Mouse (Mus musculus) kidney, adult 2 months (tissue): Measurements from ENCODE around the gene Gng5.

Experiments
- CTCF ChIP-seq: fragments of 200-500 bp; conservative IDR thresholded peaks from 2 replicates; pipeline ENCODE4 v1.5.1; 2011; ENCODE audit warnings: low read depth, mild to moderate bottlenecking, control low read depth, low read length, moderate library complexity, mixed read lengths; ENCODE audit not compliant: insufficient read depth, insufficient read length
- POLR2A ChIP-seq: fragments of 200-500 bp; IDR thresholded peaks from one replicate; pipeline ENCODE4 v1.6.1; 2011; ENCODE audit warnings: low read depth, low read length, control low read depth

DNA sequence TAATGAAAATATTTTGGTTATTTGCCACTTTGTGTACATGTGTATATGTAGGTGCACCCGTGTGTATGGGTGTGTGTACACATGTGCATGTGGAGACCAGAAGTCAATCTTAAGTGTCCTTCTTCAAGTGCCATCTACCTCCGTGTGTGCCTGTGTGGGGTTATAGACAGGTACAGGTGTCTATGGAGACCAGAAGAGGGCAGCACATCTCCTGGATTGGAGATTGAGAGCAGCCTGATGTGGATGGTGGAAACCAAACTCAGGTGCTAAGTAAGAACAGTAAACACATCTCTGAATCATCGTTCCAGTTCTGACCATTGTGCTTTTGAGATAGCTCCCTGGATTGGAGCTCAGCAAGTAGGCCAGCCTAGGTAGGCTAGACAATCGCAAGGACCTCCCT, 13.1 kb upstream of the Gng5 start:
- no peak for TF ChIP-seq POLR2A
- peak; percentile 18; the same call in 1 of the 2 replicates for TF ChIP-seq CTCF
